Mouse (Mus musculus): ENCODE measurements around the gene Acap3. TPM values are rescaled to one million over a fixed set of nuclear protein-coding genes. Genes with fewer than 3 reads are reported as not detected.

Acap3 gene
- polyA plus RNA-seq, 1 experiment from 2014 or later: 13.4 TPM

DNA sequence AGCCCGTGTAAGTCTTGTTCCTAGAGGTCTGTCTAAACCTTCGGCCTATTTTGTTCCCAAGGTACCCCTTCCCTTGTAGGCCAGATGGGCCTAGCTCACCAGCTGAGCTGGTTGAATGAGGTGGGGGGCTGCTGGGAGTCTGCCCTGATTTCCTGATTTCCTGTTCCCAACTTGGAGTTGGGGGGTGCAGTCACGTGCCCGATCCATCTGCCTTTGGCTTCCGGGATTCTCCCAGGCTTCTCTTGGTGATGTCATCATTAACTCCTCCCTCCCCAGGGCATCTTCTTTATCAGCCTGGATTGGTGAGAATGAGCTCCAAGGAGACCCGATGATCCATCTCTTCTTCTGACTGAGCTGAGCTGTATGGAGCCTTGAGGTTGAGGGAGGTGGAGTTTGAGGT lies 3.6 kb downstream of the Acap3 start:
- Histone ChIP-seq H3K4me1 (ENCODE audit: insufficient read depth, low read depth, low read length) (peaks cover 29% of the 10 kb centered on the region), H3K27ac (ENCODE audit: low read length) (peak overlapping the region; percentile 71; the same call in 1 of the 2 replicates), H3K4me2 (replicated peaks; ENCODE audit: low read depth, low read length) (peak overlapping the region; percentile 97), H3K27me3 (replicated peaks; ENCODE audit: insufficient read depth, low read length) (no peaks in the 10 kb centered on the region), H3K4me3 (ENCODE audit: low read depth, low read length) (no peak overlapping the region), H3K9ac (replicated peaks; ENCODE audit: low read depth) (no peak overlapping the region; the same call in 1 of the 2 replicates), H3K9me3 (ENCODE audit: low read length) (no peaks in the 10 kb centered on the region), H3K36me3 (ENCODE audit: insufficient read depth, low read length) (peaks cover 18% of the 10 kb centered on the region; the same call in 1 of the 2 replicates)
- DNase-seq (ENCODE audit: low spot score): peak; percentile 58
- TF ChIP-seq CTCF (IDR thresholded peaks at IDR 0.05) (no peak), EP300 (IDR thresholded peaks at IDR 0.05) (peak; percentile 22; the same call in 1 of the 2 replicates)
- 41% methylated on average over 6 of the region's 6 CpGs for WGBS
- ATAC-seq: no peak

DNA sequence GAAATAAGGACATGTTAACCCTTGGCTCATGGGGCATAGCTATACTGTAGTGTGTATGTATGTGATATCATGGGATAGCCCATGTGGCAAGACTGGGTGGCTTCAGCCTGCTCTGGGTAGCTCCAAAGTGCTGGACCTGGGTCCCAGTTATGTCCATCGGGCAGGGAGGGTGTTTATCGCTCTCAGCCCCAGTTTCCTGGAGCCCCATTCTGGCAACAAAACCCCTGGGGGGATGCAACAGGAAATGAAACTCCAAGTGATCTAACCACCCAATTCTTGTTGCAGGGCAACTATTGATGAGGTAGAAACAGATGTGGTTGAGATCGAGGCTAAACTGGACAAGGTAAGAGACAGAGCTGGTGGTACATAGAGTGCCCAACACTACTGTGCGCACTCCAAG lies 4.2 kb downstream of the Acap3 start:
- TF ChIP-seq EP300 (IDR thresholded peaks at IDR 0.05) (no peak), CTCF (IDR thresholded peaks at IDR 0.05) (no peak)
- Histone ChIP-seq H3K4me3 (ENCODE audit: low read depth, low read length) (no peak overlapping the region), H3K27ac (ENCODE audit: low read length) (no peak overlapping the region), H3K27me3 (replicated peaks; ENCODE audit: insufficient read depth, low read length) (no peaks in the 10 kb centered on the region), H3K9me3 (ENCODE audit: low read length) (no peaks in the 10 kb centered on the region), H3K4me2 (replicated peaks; ENCODE audit: low read depth, low read length) (no peak overlapping the region), H3K9ac (replicated peaks; ENCODE audit: low read depth) (no peak overlapping the region), H3K36me3 (ENCODE audit: insufficient read depth, low read length) (peaks cover 18% of the 10 kb centered on the region; the same call in 1 of the 2 replicates), H3K4me1 (ENCODE audit: insufficient read depth, low read depth, low read length) (peaks cover 29% of the 10 kb centered on the region)
- DNase-seq (ENCODE audit: low spot score): no peak
- WGBS: 83% methylated on average over 4 of the region's 4 CpGs
- no peak for ATAC-seq

DNA sequence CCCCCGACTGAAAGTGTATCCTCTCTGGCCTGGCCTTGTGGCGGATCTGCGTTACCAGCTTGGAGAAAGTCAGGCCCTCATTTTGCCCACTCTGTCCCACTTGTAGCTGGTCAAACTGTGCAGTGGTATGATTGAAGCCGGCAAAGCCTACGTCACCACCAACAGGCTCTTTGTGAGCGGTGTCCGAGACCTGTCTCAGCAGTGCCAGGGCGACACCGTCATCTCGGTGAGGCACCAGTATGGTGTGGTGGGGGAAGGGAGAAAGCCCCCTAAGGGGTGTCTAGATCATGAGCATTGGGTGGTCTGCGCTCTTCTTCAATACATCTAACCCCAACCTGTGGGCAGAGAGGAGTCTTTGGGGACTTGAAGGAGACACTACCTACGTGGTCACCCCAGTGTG lies 4.8 kb downstream of the Acap3 start:
- Histone ChIP-seq H3K4me3 (ENCODE audit: low read depth, low read length) (no peak overlapping the region), H3K27ac (ENCODE audit: low read length) (no peak overlapping the region), H3K27me3 (replicated peaks; ENCODE audit: insufficient read depth, low read length) (no peaks in the 10 kb centered on the region), H3K9ac (replicated peaks; ENCODE audit: low read depth) (no peak overlapping the region), H3K9me3 (ENCODE audit: low read length) (no peaks in the 10 kb centered on the region), H3K4me2 (replicated peaks; ENCODE audit: low read depth, low read length) (no peak overlapping the region), H3K36me3 (ENCODE audit: insufficient read depth, low read length) (peaks cover 18% of the 10 kb centered on the region; the same call in 1 of the 2 replicates), H3K4me1 (ENCODE audit: insufficient read depth, low read depth, low read length) (peaks cover 29% of the 10 kb centered on the region)
- 96% methylated on average over 12 of the region's 12 CpGs for WGBS
- DNase-seq (ENCODE audit: low spot score) (no peak), ATAC-seq (no peak)
- TF ChIP-seq CTCF (IDR thresholded peaks at IDR 0.05): no peak
- TF ChIP-seq EP300 (IDR thresholded peaks at IDR 0.05): no peak

DNA sequence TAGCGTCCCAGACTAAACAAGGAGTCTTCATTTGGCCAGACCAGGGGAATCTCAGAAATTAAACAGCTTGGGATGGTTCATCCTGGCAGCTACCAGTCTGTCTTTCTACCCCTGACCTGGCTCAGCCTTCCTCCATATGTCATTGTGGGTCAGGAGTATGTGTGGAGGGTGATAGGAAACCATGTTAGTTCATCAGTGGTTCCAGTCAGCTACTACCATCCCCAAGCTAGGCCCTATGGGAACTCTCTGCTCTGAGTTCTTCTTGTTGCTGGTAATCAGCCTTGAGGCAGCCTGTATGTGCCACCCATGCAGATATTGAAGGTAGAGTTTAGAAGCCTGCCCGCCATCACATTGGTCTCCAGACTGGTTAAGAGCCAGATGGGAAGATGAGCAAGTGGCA lies 6.7 kb downstream of the Acap3 start:
- no peaks in the 10 kb centered on the region for H3K9me3 ChIP-seq (ENCODE audit: low read length)
- H3K4me3 ChIP-seq (ENCODE audit: low read depth, low read length): no peak overlapping the region
- WGBS: 97% methylated on average over 2 of the region's 2 CpGs
- H3K36me3 ChIP-seq (ENCODE audit: insufficient read depth, low read length): peaks cover 30% of the 10 kb centered on the region
- H3K4me1 ChIP-seq (ENCODE audit: insufficient read depth, low read depth, low read length): peaks cover 28% of the 10 kb centered on the region
- no peak overlapping the region for H3K27ac ChIP-seq (ENCODE audit: low read length)
- no peaks in the 10 kb centered on the region for H3K27me3 ChIP-seq (replicated peaks; ENCODE audit: insufficient read depth, low read length)
- no peak for TF ChIP-seq EP300 (IDR thresholded peaks at IDR 0.05)
- ATAC-seq (no peak), DNase-seq (ENCODE audit: low spot score) (no peak)
- H3K4me2 ChIP-seq (replicated peaks; ENCODE audit: low read depth, low read length): no peak overlapping the region
- no peak overlapping the region for H3K9ac ChIP-seq (replicated peaks; ENCODE audit: low read depth)

DNA sequence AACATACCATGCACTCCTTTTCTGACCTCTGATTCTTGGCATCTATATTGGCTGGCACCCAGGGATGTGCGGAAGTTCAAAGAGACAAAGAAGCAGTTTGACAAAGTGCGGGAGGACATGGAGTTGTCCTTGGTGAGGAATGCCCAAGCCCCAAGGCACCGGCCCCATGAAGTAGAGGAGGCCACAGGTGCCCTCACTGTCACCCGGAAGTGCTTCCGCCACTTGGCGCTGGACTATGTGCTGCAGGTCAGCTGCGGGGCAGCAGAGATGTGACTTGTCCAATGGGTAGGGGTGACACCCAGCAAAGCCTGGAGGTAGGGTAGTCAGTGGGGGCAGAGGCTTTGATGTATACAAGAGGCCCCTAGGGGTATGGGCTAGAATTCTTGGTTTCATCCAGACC lies 7.7 kb downstream of the Acap3 start:
- no peak for DNase-seq (ENCODE audit: low spot score)
- Histone ChIP-seq H3K4me2 (replicated peaks; ENCODE audit: low read depth, low read length) (no peak overlapping the region), H3K9ac (replicated peaks; ENCODE audit: low read depth) (no peak overlapping the region), H3K4me1 (ENCODE audit: insufficient read depth, low read depth, low read length) (peaks cover 17% of the 10 kb centered on the region), H3K4me3 (ENCODE audit: low read depth, low read length) (no peak overlapping the region), H3K36me3 (ENCODE audit: insufficient read depth, low read length) (peaks cover 40% of the 10 kb centered on the region), H3K9me3 (ENCODE audit: low read length) (no peaks in the 10 kb centered on the region), H3K27me3 (replicated peaks; ENCODE audit: insufficient read depth, low read length) (no peaks in the 10 kb centered on the region), H3K27ac (ENCODE audit: low read length) (no peak overlapping the region)
- WGBS: 94% methylated on average over 7 of the region's 7 CpGs
- no peak for TF ChIP-seq CTCF (IDR thresholded peaks at IDR 0.05)
- no peak for TF ChIP-seq EP300 (IDR thresholded peaks at IDR 0.05)
- ATAC-seq: no peak

DNA sequence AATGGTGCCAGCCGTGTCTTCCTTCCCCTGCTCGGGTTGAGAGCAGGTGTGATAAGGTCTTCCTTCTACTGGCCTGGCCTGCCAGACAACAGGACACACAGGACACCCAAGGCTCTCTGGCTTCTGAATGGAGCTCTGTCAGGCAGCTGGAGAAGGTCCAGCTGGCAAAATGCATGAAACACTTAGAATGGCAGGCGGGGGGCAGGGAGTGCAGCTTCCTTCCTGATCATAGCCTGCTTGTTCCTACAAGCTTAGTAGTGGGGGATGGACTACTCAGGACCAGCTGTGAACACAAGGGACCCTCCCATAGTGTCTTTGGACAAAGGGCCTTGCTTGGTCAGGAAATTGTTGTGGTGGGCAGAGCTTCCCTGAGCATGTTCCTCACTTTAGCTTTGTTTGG lies 9.6 kb downstream of the Acap3 start:
- whole genome bisulfite sequencing: 37% methylated on average over 3 of the region's 3 CpGs
- Histone ChIP-seq H3K9ac (replicated peaks; ENCODE audit: low read depth) (no peak overlapping the region), H3K4me3 (ENCODE audit: low read depth, low read length) (no peak overlapping the region), H3K9me3 (ENCODE audit: low read length) (no peaks in the 10 kb centered on the region), H3K4me2 (replicated peaks; ENCODE audit: low read depth, low read length) (no peak overlapping the region), H3K36me3 (ENCODE audit: insufficient read depth, low read length) (peaks cover 40% of the 10 kb centered on the region), H3K27me3 (replicated peaks; ENCODE audit: insufficient read depth, low read length) (no peaks in the 10 kb centered on the region), H3K27ac (ENCODE audit: low read length) (0 out of 2 replicates have a peak overlapping the region, but pooled peaks have one; percentile 52), H3K4me1 (ENCODE audit: insufficient read depth, low read depth, low read length) (no peaks in the 10 kb centered on the region)
- TF ChIP-seq EP300 (IDR thresholded peaks at IDR 0.05): peak; percentile 62
- no peak for TF ChIP-seq CTCF (IDR thresholded peaks at IDR 0.05)
- peak; percentile 74 for DNase-seq (ENCODE audit: low spot score)
- peak; percentile 92 for ATAC-seq

DNA sequence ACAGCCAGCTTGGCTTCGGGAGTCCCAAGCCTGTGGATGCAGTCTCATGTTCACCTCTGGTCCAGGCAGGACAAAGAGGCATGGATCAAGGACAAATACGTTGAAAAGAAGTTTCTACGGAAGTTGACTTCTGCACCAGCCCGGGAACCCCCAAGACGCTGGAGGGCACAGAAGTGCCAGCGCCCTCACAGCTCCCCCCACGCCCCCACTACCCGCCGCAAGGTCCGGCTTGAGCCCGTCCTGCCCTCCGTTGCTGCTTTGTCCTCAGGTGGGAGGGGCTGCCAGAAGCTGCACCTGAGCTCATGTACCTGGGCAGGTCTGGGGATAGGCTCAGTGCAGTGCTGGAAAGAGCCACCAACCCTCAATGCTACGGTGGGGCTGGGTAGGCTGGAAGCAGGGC lies 11.6 kb downstream of the Acap3 start:
- 96% methylated on average over 12 of the region's 13 CpGs for WGBS
- no peak overlapping the region for H3K27ac ChIP-seq (ENCODE audit: low read length)
- peaks cover 37% of the 10 kb centered on the region for H3K36me3 ChIP-seq (ENCODE audit: insufficient read depth, low read length)
- H3K9me3 ChIP-seq (ENCODE audit: low read length): no peaks in the 10 kb centered on the region
- no peaks in the 10 kb centered on the region for H3K4me1 ChIP-seq (ENCODE audit: insufficient read depth, low read depth, low read length)
- no peak overlapping the region for H3K4me3 ChIP-seq (ENCODE audit: low read depth, low read length)
- H3K9ac ChIP-seq (replicated peaks; ENCODE audit: low read depth): no peak overlapping the region
- TF ChIP-seq EP300 (IDR thresholded peaks at IDR 0.05): no peak
- TF ChIP-seq CTCF (IDR thresholded peaks at IDR 0.05): no peak
- ATAC-seq: no peak
- H3K4me2 ChIP-seq (replicated peaks; ENCODE audit: low read depth, low read length): no peak overlapping the region
- no peaks in the 10 kb centered on the region for H3K27me3 ChIP-seq (replicated peaks; ENCODE audit: insufficient read depth, low read length)
- no peak for DNase-seq (ENCODE audit: low spot score)
